In the genomic region with DNA sequence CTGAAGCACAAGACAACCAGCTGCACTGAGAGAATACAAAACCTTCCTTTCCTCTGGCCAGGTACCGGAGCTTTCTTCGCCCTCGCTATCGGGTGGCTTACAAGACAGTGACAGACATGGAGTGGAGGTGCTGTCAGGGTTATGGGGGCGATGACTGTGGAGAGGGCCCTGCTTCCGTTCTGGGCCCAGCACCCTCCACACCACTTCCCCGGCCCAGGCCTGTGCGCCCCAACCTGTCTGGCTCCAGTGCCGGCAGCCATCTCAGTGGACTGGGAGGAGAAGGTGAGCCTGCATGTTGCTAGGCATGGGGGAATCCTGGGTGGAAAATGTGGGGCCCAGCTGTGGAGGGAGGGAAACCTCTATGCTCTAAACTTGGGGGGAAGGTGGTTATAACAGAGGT, we compare ENCODE assay signal across 8 mouse cellular contexts. TPM values are rescaled to one million over a fixed set of nuclear protein-coding genes. Genes with fewer than 3 reads are reported as not detected.
DNase-seq lines count a peak whose midpoint lies in the region; ATAC-seq and TF ChIP-seq lines count a peak whose summit lies in the region.

No protein-coding gene starts in this region.

- no peak for DNase-seq in layer of hippocampus, adult 2 months (ENCODE audit: low spot score in 2 of 2)
- DNase-seq in layer of hippocampus, postnatal 14 days (ENCODE audit: low spot score in 2 of 2) = no peak
- DNase-seq in heart, embryonic 10.5 days (ENCODE audit: low spot score) = no peak
- DNase-seq in liver, embryonic 13.5 days = no peak
- DNase-seq in stomach, postnatal 0 days (ENCODE audit: low spot score) = no peak
- no peak for DNase-seq in urinary bladder, postnatal 36 days (ENCODE audit: low spot score in 2 of 2)
- DNase-seq in cerebellum, postnatal 14 days = no peak
- DNase-seq in MN1 (ENCODE audit: low spot score) = no peak

- peak overlapping the region; percentile 72 for H3K9ac ChIP-seq in liver, embryonic 13.5 days
- H3K9ac ChIP-seq in stomach, postnatal 0 days (ENCODE audit: low read length) = peak overlapping the region; percentile 67

- H3K27ac ChIP-seq in layer of hippocampus, adult 2 months = peak overlapping the region; percentile 55; the same call in 1 of the 2 replicates
- H3K27ac ChIP-seq in heart, embryonic 10.5 days = peak overlapping the region; percentile 93
- H3K27ac ChIP-seq in liver, embryonic 13.5 days = peak overlapping the region; percentile 83
- peak overlapping the region; percentile 92 for H3K27ac ChIP-seq in stomach, postnatal 0 days (replicated peaks)

- no peaks in the 10 kb centered on the region for H3K27me3 ChIP-seq in heart, embryonic 10.5 days (ENCODE audit: insufficient read depth, poor library complexity, severe bottlenecking)
- H3K27me3 ChIP-seq in liver, embryonic 13.5 days = no peaks in the 10 kb centered on the region
- H3K27me3 ChIP-seq in stomach, postnatal 0 days (ENCODE audit: control insufficient read depth, insufficient read depth, low read length) = no peaks in the 10 kb centered on the region

- peak overlapping the region; percentile 67 for H3K4me2 ChIP-seq in liver, embryonic 13.5 days
- peak overlapping the region; percentile 75 for H3K4me2 ChIP-seq in stomach, postnatal 0 days (replicated peaks; ENCODE audit: low read depth)

- WGBS in heart, embryonic 10.5 days = 54% methylated on average over 9 of the region's 9 CpGs
- WGBS in liver, embryonic 13.5 days (ENCODE audit: insufficient replicate concordance) = 19% methylated on average over 9 of the region's 9 CpGs
- WGBS in stomach, postnatal 0 days = 37% methylated on average over 9 of the region's 9 CpGs

- 0 out of 2 replicates have a peak, but pooled peaks have one; percentile 10 for ATAC-seq in liver, embryonic 13.5 days (ENCODE audit: low read depth)
- peak; percentile 10; the same call in 1 of the 2 replicates for ATAC-seq in stomach, postnatal 0 days (ENCODE audit: low FRiP score, low TSS enrichment)

- H3K4me1 ChIP-seq in heart, embryonic 10.5 days = peaks cover 84% of the 10 kb centered on the region
- peaks cover 87% of the 10 kb centered on the region for H3K4me1 ChIP-seq in liver, embryonic 13.5 days (replicated peaks)
- H3K4me1 ChIP-seq in stomach, postnatal 0 days (replicated peaks; ENCODE audit: control insufficient read depth, insufficient read depth) = peaks cover 8% of the 10 kb centered on the region

- no peak for TF ChIP-seq EP300 in stomach, postnatal 0 days (optimal IDR thresholded peaks at IDR 0.05)

- no peak overlapping the region for H3K4me3 ChIP-seq in layer of hippocampus, adult 2 months
- H3K4me3 ChIP-seq in heart, embryonic 10.5 days = peak overlapping the region; percentile 62
- H3K4me3 ChIP-seq in liver, embryonic 13.5 days (replicated peaks) = peak overlapping the region; percentile 59
- H3K4me3 ChIP-seq in stomach, postnatal 0 days (ENCODE audit: low read depth, low read length) = peak overlapping the region; percentile 43

- no peaks in the 10 kb centered on the region for H3K9me3 ChIP-seq in heart, embryonic 10.5 days
- H3K9me3 ChIP-seq in liver, embryonic 13.5 days (replicated peaks) = no peaks in the 10 kb centered on the region
- H3K9me3 ChIP-seq in stomach, postnatal 0 days (ENCODE audit: control insufficient read depth, low read length) = no peaks in the 10 kb centered on the region

- peaks cover 37% of the 10 kb centered on the region for H3K36me3 ChIP-seq in heart, embryonic 10.5 days
- H3K36me3 ChIP-seq in liver, embryonic 13.5 days = peaks cover 37% of the 10 kb centered on the region
- H3K36me3 ChIP-seq in stomach, postnatal 0 days (ENCODE audit: control insufficient read depth, insufficient read depth, low read length) = peaks cover 16% of the 10 kb centered on the region

- no peak for TF ChIP-seq CTCF in layer of hippocampus, adult 2 months (conservative IDR thresholded peaks at IDR 0.05)
- no peak for TF ChIP-seq CTCF in stomach, postnatal 0 days (IDR thresholded peaks at IDR 0.05; ENCODE audit: low read depth)

RNA-seq across cellular contexts. Expression of gene Emilin1, which starts 2.3 kb away (rescaled TPM):
- total RNA-seq in layer of hippocampus, adult 2 months (2021) = 1 to 10 TPM; 2.0 TPM
- total RNA-seq in layer of hippocampus, postnatal 14 days (2021) = 1 to 10 TPM; 3.9 to 4.5 TPM
- 166 and 172 TPM in 2 replicates for polyA plus RNA-seq in heart, embryonic 10.5 days (2016; fragmentation: Nextera tagmentation; extraction: Ambion mirVana)
- 41.6 and 42.7 TPM in 2 replicates for polyA plus RNA-seq in liver, embryonic 13.5 days (2015; fragmentation: Nextera tagmentation; extraction: Ambion mirVana)
- polyA plus RNA-seq in stomach, postnatal 0 days (2015; fragmentation: Nextera tagmentation; extraction: Ambion mirVana) = 85.6 and 97.0 TPM in 2 replicates

RNA-seq across cellular contexts. Expression of gene Khk, which starts 5.8 kb away (rescaled TPM):
- total RNA-seq in layer of hippocampus, adult 2 months (2021) = 10 to 100 TPM; 17.0 to 17.7 TPM
- total RNA-seq in layer of hippocampus, postnatal 14 days (2021) = 10 to 100 TPM; 11.5 to 12.9 TPM
- 10.5 and 14.5 TPM in 2 replicates for polyA plus RNA-seq in heart, embryonic 10.5 days (2016; fragmentation: Nextera tagmentation; extraction: Ambion mirVana)
- 33.9 and 37.6 TPM in 2 replicates for polyA plus RNA-seq in liver, embryonic 13.5 days (2015; fragmentation: Nextera tagmentation; extraction: Ambion mirVana)
- 28.4 and 33.6 TPM in 2 replicates for polyA plus RNA-seq in stomach, postnatal 0 days (2015; fragmentation: Nextera tagmentation; extraction: Ambion mirVana)

RNA-seq across cellular contexts. Expression of gene Ost4, which starts 7.9 kb away (rescaled TPM):
- total RNA-seq in layer of hippocampus, adult 2 months (2021) = 10 to 100 TPM; 91.5 to 93.8 TPM
- 100 to 1,000 TPM; 100 to 108 TPM for total RNA-seq in layer of hippocampus, postnatal 14 days (2021)
- polyA plus RNA-seq in heart, embryonic 10.5 days (2016; fragmentation: Nextera tagmentation; extraction: Ambion mirVana) = 432 and 455 TPM in 2 replicates
- 342 and 377 TPM in 2 replicates for polyA plus RNA-seq in liver, embryonic 13.5 days (2015; fragmentation: Nextera tagmentation; extraction: Ambion mirVana)
- polyA plus RNA-seq in stomach, postnatal 0 days (2015; fragmentation: Nextera tagmentation; extraction: Ambion mirVana) = 368 and 397 TPM in 2 replicates

RNA-seq across cellular contexts. Expression of gene Agbl5, which starts 27.0 kb away (rescaled TPM):
- 10 to 100 TPM; 12.2 to 15.5 TPM for total RNA-seq in layer of hippocampus, adult 2 months (2021)
- total RNA-seq in layer of hippocampus, postnatal 14 days (2021) = 10 to 100 TPM; 12.7 to 14.7 TPM
- 12.3 and 17.4 TPM in 2 replicates for polyA plus RNA-seq in heart, embryonic 10.5 days (2016; fragmentation: Nextera tagmentation; extraction: Ambion mirVana)
- polyA plus RNA-seq in liver, embryonic 13.5 days (2015; fragmentation: Nextera tagmentation; extraction: Ambion mirVana) = 4.3 and 5.3 TPM in 2 replicates
- polyA plus RNA-seq in stomach, postnatal 0 days (2015; fragmentation: Nextera tagmentation; extraction: Ambion mirVana) = 6.9 and 9.1 TPM in 2 replicates

RNA-seq across cellular contexts. Expression of gene Cgref1, which starts 29.9 kb away (rescaled TPM):
- total RNA-seq in layer of hippocampus, adult 2 months (2021) = 10 to 100 TPM; 15.5 to 16.7 TPM
- 10 to 100 TPM; 24.6 to 26.9 TPM for total RNA-seq in layer of hippocampus, postnatal 14 days (2021)
- 5.5 and 6.0 TPM in 2 replicates for polyA plus RNA-seq in heart, embryonic 10.5 days (2016; fragmentation: Nextera tagmentation; extraction: Ambion mirVana)
- polyA plus RNA-seq in liver, embryonic 13.5 days (2015; fragmentation: Nextera tagmentation; extraction: Ambion mirVana) = 5.4 and 5.6 TPM in 2 replicates
- polyA plus RNA-seq in stomach, postnatal 0 days (2015; fragmentation: Nextera tagmentation; extraction: Ambion mirVana) = 22.5 and 24.8 TPM in 2 replicates
